Mouse (Mus musculus) testis, adult 2 months (tissue): ENCODE results near the gene Tbx2. TPM values are rescaled to one million over a fixed set of nuclear protein-coding genes. Genes with fewer than 3 reads are reported as not detected.

Experiments
- H3K27ac ChIP-seq: fragments of 200-500 bp; 2 replicates; pipeline ENCODE4 v1.5.1; 2012; ENCODE audit warnings: low read depth, low read length; ENCODE audit not compliant: control insufficient read depth, insufficient read depth
- H3K27me3 ChIP-seq: fragments of 200-500 bp; 2 replicates; pipeline ENCODE4 v1.6.1; 2012; ENCODE audit warnings: mild to moderate bottlenecking, low read length, moderate library complexity; ENCODE audit not compliant: control insufficient read depth, insufficient read depth
- H3K36me3 ChIP-seq: fragments of 200-500 bp; 2 replicates; pipeline ENCODE4 v1.6.1; 2012; ENCODE audit warnings: mild to moderate bottlenecking, low read length; ENCODE audit not compliant: control insufficient read depth, insufficient read depth
- H3K4me1 ChIP-seq: fragments of 200-500 bp; 2 replicates; pipeline ENCODE4 v1.6.1; 2012; ENCODE audit warnings: low read length; ENCODE audit not compliant: control insufficient read depth, insufficient read depth
- H3K4me3 ChIP-seq: fragments of 200-500 bp; 2 replicates; pipeline ENCODE4 v1.5.1; 2012; ENCODE audit warnings: low read depth, mild to moderate bottlenecking, low read length, moderate library complexity, mixed read lengths; ENCODE audit not compliant: control insufficient read depth
- CTCF ChIP-seq: fragments of 200-500 bp; IDR thresholded peaks from 2 replicates; pipeline ENCODE4 v1.5.1; 2012; ENCODE audit warnings: low read depth, mild to moderate bottlenecking, inconsistent platforms, low read length, moderate library complexity; ENCODE audit not compliant: control insufficient read depth, insufficient read depth, insufficient replicate concordance
- POLR2A ChIP-seq: fragments of 200-500 bp; IDR thresholded peaks from 2 replicates; pipeline ENCODE4 v1.6.1; 2012; ENCODE audit warnings: low read depth, mild to moderate bottlenecking, inconsistent platforms, low read length, moderate library complexity; ENCODE audit not compliant: control insufficient read depth
- polyA plus RNA-seq: library from polyadenylated mRNA; depleted of rRNA; stranded (reverse); fragments of >200 nt; gene quantifications from 2 replicates; pipeline ENCODE4 v1.2.3, GENCODE M21; 2012

Tbx2 gene
- polyA plus RNA-seq, 1 experiment: 2.3 TPM

DNA sequence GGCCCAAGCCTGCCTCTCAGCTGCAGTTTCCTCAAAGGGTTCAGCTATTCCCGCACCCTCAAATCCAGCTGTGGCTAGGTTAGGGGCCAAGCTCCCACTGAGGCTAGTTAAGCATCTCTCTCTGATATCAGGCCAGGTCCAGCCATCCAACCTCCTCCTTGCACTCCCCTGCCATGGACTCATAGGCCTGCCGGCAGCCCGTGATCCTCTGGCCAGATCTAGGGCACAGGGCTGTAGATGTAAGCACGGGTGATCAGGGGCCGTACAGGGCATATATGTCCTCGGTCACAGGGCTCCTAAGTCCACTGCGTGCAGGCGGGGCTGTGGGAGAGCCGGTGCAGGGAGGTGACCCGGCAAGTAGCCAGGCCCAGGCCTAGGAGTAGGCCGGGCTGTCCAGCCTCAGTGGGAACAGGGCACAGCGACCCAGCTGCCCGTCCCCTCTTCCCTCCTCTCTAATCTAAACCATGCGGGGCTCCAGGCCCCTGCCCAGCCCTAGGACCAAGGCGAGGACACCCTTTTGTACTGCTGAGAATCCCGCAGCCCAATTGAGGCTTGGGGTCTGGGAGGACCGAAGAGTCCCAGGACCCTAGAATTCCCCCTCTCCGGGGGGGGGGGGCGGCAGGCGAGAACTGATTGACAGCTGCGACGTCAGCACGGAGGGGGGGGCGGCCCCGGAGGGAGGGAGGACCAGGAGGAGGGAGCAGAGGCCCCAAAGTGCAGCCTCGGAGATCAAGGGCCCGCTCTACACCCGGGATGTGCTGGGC is 53.5 kb downstream of the Tbx2 start, which contains the start of gene Tbx4:
Gene Tbx4, plus strand, starts transcription at position 758 of the 764 bp plus-strand sequence.
- Histone ChIP-seq H3K27ac (no peak within 1 kb of the TSS), H3K4me1 (peaks cover 16% of the 10 kb centered on the region), H3K36me3 (no peaks in the 10 kb centered on the region), H3K27me3 (peaks cover 17% of the 10 kb centered on the region), H3K4me3 (no peak within 1 kb of the TSS)
- TF ChIP-seq CTCF (no peak), POLR2A (no peak)

DNA sequence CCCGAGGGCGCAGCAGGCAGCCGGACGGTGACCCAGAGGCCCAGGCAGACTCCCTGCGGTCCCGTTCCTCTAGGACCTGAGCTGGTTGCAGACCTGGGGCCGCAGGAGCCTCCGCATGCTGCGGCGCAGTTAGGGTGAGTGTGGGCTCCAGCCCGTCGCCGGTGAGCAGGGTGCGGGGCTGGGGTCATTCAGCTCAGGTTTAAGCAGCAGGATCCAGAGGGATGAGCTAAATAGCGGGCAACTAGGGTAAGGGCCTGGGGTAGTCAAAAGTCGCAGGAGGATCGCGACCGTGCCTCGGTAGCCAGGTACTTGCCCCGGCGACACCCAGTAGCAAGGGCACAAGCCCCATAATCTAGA is 54.1 kb downstream of the Tbx2 start:
- Histone ChIP-seq H3K4me1 (peaks cover 16% of the 10 kb centered on the region), H3K27me3 (peaks cover 18% of the 10 kb centered on the region), H3K4me3 (no peak overlapping the region), H3K36me3 (no peaks in the 10 kb centered on the region), H3K27ac (no peak overlapping the region)
- no peak for TF ChIP-seq POLR2A
- no peak for TF ChIP-seq CTCF

DNA sequence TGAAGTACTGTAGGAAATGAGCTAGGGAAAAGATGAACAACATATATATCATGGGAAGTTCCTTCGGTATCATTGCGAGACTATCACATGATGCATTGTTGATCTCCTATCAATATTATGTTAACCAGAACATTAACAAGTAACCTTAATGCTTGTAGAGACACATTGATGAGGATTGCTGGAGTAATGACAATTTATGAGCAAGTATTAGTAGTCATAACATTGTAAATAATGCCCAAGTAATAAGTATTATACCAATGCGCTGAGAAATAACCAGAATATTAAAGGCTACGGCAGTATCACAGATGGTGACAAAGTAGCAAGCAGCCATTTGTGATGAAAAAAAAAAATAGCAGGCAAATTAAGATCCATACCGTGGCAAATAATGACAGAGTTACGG is 54.9 kb downstream of the Tbx2 start:
- H3K36me3 ChIP-seq: no peaks in the 10 kb centered on the region
- peaks cover 18% of the 10 kb centered on the region for H3K27me3 ChIP-seq
- H3K27ac ChIP-seq: no peak overlapping the region
- no peak overlapping the region for H3K4me3 ChIP-seq
- no peak for TF ChIP-seq POLR2A
- no peak for TF ChIP-seq CTCF
- H3K4me1 ChIP-seq: peaks cover 16% of the 10 kb centered on the region

DNA sequence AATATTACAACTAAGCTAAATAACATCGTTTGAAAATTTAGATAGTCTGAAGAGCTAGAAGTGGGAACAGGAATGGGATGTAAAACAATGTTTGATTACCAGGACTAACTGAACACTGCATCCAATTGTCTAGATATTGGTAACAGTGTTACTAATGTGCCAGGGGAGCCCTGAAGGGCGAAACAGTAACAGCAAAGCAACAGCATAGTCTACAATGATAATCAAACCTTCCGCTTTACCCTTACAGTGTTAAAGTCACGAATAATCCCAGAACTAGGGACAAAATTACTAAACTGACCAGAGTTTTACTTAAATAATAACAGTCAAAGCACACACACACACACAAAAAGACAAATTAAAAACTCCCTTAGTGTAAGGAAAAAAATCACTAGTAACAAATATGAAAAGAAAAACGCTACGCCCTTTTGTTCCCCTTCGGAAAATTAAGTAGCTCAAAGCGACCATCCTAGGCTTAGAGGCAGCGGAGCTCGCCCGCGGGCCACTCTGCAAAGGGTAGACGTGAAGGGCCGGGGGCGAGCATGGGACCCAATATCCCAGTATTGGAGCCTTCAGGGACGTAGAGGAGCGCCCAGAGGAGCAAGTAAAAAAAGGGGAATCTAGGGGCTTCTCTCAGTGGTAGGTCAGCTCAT is 55.6 kb downstream of the Tbx2 start:
- peaks cover 18% of the 10 kb centered on the region for H3K27me3 ChIP-seq
- peaks cover 16% of the 10 kb centered on the region for H3K4me1 ChIP-seq
- no peak overlapping the region for H3K27ac ChIP-seq
- TF ChIP-seq CTCF: no peak
- TF ChIP-seq POLR2A: no peak
- H3K36me3 ChIP-seq: no peaks in the 10 kb centered on the region
- H3K4me3 ChIP-seq: no peak overlapping the region

DNA sequence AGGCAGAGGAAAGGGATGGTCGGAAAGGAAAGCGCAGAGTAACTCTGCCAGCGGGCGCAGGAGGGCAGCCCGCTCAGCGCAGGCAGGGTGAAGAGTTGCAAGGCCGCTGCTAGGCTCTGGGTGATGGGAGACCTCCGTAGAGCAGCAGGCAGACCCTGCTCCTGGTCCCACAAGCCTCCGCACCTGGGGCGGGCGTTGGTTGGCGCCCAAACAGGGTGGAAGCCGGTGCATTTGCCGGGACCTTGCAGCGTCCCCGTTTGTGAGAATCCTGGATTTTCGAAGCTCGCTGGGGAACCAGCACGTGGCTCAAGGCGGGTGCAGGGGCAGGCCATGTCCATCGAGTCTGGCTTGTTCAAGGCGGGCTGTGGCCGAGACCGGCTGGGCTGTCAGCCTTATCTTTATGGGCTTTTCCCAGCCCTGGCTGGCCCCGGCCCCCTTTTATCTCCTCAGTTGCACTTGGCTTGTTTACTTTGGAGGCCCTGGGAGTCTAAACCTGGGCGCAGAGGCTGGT is 56.2 kb downstream of the Tbx2 start:
- Histone ChIP-seq H3K27ac (no peak overlapping the region), H3K4me1 (peaks cover 16% of the 10 kb centered on the region), H3K36me3 (no peaks in the 10 kb centered on the region), H3K27me3 (peaks cover 18% of the 10 kb centered on the region), H3K4me3 (no peak overlapping the region)
- TF ChIP-seq CTCF: no peak
- TF ChIP-seq POLR2A: no peak

DNA sequence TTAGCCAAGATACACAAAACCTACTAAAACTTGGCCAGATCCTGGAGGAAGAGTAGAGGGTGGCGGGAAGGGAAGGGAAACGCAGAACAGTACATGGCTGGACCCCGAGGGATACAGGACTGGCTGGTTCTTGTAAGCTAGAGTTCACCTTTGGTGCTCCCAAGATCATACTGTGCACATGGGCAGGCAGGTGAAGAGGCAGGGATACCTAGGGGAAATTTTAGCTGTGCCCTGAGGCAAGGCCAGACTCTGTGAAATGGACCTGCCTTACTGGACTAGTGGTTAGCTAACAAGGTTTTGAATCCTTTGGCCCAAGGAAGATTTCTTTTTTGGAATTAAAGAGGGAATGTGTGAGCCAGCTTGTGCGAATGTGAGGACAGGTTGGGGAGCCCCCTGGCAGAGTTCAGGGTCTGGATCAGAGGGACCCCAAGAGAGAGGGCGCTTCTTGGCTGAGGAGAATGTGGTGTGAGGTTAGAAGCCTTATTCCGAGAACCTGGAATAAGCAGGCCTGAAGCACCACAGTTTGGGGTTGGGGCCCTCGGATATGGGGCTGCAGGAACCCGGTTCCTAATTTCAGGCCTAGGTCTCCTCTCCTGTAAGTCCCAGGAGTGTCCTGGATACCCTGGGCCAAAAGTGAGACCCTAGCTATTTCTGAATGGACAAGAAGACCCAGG is 56.8 kb downstream of the Tbx2 start:
- Histone ChIP-seq H3K36me3 (no peaks in the 10 kb centered on the region), H3K4me3 (no peak overlapping the region), H3K4me1 (peaks cover 16% of the 10 kb centered on the region), H3K27ac (no peak overlapping the region), H3K27me3 (peaks cover 18% of the 10 kb centered on the region)
- TF ChIP-seq POLR2A (no peak), CTCF (no peak)
